Mouse (Mus musculus) retina, postnatal 1 day (tissue): ENCODE results near the gene Specc1.

Source experiments
- DNase-seq: peaks from one replicate; pipeline ENCODE4 v3.0.0-alpha.2; 2012

Gene Specc1

GRCm38 (mm10) chr11:61970901-61971300 lies 14.3 kb downstream of the Specc1 start:
- DNase-seq = no peak

- DNase-seq = no peak
These were observed 15.1 kb downstream of the Specc1 start for GRCm38 (mm10) chr11:61971441-61972221.

- DNase-seq = no peak
These were observed 17.6 kb downstream of the Specc1 start for GRCm38 (mm10) chr11:61974106-61974707.

GRCm38 (mm10) chr11:61975783-61976182 lies 19.2 kb downstream of the Specc1 start:
- DNase-seq = no peak

- no peak for DNase-seq
These were observed 24.7 kb downstream of the Specc1 start for GRCm38 (mm10) chr11:61981285-61981684.

- no peak for DNase-seq
These were observed 26.3 kb downstream of the Specc1 start for GRCm38 (mm10) chr11:61982828-61983227.

- DNase-seq = no peak
These were observed 30.4 kb downstream of the Specc1 start for GRCm38 (mm10) chr11:61986939-61987338.

- no peak for DNase-seq
These were observed 33.1 kb downstream of the Specc1 start for GRCm38 (mm10) chr11:61989647-61990046.

GRCm38 (mm10) chr11:61991576-61991975 lies 35.0 kb downstream of the Specc1 start:
- no peak for DNase-seq

- DNase-seq = no peak
These were observed 36.2 kb downstream of the Specc1 start for GRCm38 (mm10) chr11:61992671-61993285.

GRCm38 (mm10) chr11:61999501-61999900 lies 42.9 kb downstream of the Specc1 start:
- DNase-seq = no peak

GRCm38 (mm10) chr11:62000099-62000498 lies 43.5 kb downstream of the Specc1 start:
- no peak for DNase-seq

GRCm38 (mm10) chr11:62001977-62002376 lies 45.4 kb downstream of the Specc1 start:
- DNase-seq = peak; percentile 24

GRCm38 (mm10) chr11:62004881-62005240 lies 48.3 kb downstream of the Specc1 start:
- no peak for DNase-seq

- DNase-seq = no peak
These were observed 48.8 kb downstream of the Specc1 start for GRCm38 (mm10) chr11:62005241-62005910.

GRCm38 (mm10) chr11:62005911-62006260 lies 49.3 kb downstream of the Specc1 start:
- DNase-seq = no peak

GRCm38 (mm10) chr11:62006680-62007079 lies 50.1 kb downstream of the Specc1 start:
- DNase-seq = no peak

GRCm38 (mm10) chr11:62007984-62008383 lies 51.4 kb downstream of the Specc1 start:
- peak; percentile 20 for DNase-seq

- DNase-seq = no peak
These were observed 54.2 kb downstream of the Specc1 start for GRCm38 (mm10) chr11:62010625-62011231.

- no peak for DNase-seq
These were observed 55.5 kb downstream of the Specc1 start for GRCm38 (mm10) chr11:62012039-62012438.

- no peak for DNase-seq
These were observed 56.9 kb downstream of the Specc1 start for GRCm38 (mm10) chr11:62013449-62013848.

GRCm38 (mm10) chr11:62015071-62015654 lies 58.6 kb downstream of the Specc1 start:
- no peak for DNase-seq

GRCm38 (mm10) chr11:62016985-62017384 lies 60.4 kb downstream of the Specc1 start:
- DNase-seq = no peak
